Mouse (Mus musculus): ENCODE measurements around the gene Otos.

Gene Otos

DNA sequence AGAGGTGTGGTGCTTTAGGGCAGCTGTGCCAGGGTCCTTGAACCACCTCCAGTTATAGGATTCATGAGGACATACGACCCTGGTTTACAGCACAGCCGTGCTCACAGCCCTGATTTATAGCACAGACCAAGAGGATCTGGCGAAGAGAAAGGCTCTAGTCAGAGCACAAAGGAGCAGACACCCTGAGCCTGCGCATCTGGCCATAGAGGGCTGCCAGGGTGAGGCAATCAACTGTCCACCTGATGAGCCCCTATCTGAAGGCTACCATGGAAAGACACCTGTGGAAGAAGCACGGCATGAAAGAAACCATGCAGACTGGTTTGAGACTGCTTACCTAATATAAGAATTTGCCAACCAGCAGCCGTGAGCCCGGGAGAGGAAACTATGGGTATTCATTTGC lies 2.0 kb downstream of the Otos start:
- no peak for DNase-seq (ENCODE audit: low read depth)

DNA sequence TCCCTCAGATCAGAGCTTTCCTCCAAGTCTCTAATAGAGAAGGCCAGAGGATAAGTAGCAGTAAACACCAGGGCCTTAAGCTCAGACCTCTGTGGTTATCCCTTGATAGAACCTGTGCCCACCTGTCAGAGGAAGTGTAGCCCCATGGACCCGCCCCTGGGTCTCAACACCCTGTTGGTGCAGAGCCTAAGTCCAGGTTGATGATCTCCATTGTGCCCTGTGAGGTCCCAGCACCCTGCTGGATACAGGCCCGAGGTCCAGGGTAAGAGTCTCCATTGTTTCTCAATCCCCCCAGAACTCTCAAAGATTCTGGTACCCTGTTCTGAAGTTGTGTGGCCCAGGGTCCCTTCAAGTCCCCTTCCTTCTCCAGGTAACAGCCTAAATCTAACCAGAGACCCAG lies 2.5 kb downstream of the Otos start:
- no peak for DNase-seq (ENCODE audit: low read depth)

DNA sequence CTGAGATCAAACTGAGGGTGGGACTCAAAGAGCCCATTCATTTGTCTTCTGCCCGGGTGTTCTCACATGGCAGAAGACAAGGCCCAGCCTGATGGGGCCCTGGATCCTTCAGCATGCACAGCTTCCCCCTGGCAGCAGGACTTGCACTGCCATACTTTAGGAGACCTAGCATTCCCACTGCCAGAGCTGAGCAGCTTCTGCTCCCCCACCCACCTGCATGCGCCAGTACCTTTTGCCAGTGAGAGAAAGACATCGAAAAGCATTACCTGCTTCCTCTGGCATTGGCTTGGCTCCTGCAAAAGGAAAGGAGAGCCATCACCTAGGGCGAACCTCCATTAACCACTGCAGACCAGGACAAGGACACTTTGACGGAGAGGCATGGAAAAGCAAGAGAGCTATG lies 3.7 kb downstream of the Otos start:
- DNase-seq (ENCODE audit: low read depth): no peak

GRCm38 (mm10) chr1:92643691-92644090 lies 5.0 kb downstream of the Otos start:
- no peak for DNase-seq (ENCODE audit: low read depth)

- peak; percentile 77 for DNase-seq (ENCODE audit: low read depth)
Measured at GRCm38 (mm10) chr1:92641514-92642272, 6.9 kb downstream of the Otos start, which contains the start of gene Cops9. Cops9 (minus strand) TSS chr1:92641985.

DNA sequence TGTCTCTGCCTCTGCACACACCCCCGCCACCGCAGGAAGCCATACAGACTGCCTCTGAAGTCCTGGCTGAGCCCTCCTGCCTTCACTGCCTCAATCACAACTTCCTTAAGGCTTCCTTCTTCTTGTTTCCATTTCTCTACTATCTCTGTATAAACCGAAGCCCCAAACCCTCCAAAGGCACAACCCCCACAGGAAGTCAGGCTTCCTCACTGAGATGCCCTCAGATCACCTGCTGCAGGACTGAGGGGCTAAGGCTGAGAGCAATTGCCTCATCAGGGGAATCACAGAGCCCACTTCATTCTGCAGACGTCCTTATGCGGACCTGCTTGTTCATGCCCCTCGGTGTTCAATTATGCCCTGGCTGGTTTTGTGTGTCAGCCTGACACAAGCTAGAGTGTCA lies 8.2 kb downstream of the Otos start:
- DNase-seq (ENCODE audit: low read depth): no peak

- DNase-seq (ENCODE audit: low read depth): no peak
Measured at GRCm38 (mm10) chr1:92638736-92639135, 9.9 kb downstream of the Otos start.

DNA sequence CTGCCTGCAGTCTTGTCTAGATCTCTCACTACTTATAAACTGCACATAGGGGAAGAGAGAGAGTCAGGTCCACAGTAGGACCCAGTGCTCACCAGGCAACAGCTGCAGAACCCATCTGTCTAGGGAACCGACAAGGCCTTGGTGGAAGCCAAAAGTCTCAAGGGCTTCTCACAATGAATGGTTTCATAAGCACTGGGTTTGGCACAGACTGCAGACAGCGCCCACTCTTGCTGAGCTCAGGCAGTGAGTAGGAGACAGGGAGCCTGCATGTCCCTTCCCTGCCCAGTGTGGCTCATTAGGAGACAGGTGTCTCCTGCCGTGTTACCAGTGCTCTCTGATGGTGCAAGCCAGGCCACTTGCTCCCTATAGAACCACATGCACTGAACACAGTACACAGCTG lies 10.5 kb downstream of the Otos start:
- DNase-seq (ENCODE audit: low read depth): no peak

DNA sequence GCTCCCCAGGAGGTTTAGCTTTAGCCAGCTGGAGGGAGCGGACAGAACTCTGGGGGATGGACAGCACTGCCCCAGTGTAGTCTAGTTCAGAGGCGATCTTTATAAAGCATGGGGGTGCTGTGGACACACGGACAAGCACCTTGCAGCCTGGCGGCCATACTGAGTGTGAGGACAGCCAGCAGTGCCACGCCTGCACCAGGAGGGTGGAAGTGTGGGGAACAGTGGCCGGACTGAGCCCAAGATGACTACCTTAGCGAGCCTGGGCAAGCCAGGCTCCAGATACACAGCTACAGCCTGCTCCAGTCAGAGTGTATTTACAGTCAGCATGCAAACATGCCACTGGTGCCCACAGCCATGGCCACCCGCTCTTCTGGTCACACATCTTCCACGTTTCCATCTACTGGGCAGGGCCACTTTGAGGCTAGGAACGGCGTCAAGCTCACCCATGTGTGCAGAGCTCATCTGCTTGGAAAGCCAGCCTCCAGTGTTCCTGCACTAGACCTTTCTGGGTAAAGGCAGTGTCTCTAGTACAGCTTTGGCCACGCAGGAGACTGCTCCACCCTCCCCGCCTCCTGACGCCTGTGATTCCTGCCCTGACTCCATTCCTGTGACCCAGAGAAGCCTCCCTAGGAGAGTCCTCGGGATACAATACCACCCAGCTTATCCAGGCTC lies 11.0 kb downstream of the Otos start:
- DNase-seq (ENCODE audit: low read depth): no peak

DNA sequence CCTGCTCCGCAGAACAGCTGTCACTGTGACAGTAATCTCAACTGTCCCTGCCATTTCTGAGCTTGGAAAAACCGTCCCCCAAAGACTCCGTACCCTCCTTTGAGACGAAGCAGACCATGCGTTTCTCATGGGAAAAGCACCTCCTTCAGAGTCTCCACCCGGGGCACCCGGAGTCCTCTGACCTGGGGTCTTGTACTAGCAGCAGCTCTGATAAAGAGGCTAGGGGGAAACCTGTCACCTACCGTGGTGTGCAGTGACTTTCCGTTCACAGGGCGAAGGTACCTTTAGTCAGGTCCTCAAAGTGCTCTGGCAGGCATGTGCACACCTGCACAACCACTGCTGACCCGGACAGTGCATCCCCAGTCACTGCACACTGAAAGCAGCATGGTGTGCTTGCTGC lies 12.0 kb downstream of the Otos start:
- DNase-seq (ENCODE audit: low read depth): no peak

- no peak for DNase-seq (ENCODE audit: low read depth)
Measured at GRCm38 (mm10) chr1:92636015-92636414, 12.6 kb downstream of the Otos start.

DNA sequence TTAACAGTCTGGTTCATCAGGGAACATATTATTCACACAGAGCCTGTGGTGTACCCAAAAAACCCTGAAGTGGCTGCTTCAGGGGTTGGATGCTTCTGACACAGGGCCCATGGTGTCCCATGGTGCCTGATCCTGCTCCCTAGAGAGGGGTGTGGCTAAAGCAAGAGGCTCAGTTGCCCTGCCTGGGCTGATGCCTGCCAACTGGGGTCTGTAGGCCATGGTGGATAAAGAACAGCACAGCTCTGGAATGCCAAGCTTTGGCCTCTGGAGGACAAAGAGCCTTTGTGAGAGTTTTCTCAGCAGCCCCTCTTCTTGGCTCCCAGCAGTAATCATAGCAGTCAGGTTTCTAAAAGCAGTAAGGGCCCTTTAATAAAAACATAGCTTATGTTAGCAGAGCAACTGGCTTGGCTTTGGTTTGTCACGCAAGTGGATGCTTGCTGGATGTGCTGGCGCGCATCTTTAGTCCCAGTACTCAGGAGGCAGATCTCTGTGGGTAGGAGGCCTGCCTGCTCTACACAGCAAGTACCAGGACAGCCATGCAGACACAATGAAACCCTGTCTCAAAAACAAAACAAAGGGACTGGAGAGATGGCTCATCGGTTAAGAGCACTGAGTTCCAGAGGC lies 13.6 kb downstream of the Otos start:
- no peak for DNase-seq (ENCODE audit: low read depth)

- DNase-seq (ENCODE audit: low read depth): no peak
Measured at GRCm38 (mm10) chr1:92634569-92634968, 14.1 kb downstream of the Otos start.

DNA sequence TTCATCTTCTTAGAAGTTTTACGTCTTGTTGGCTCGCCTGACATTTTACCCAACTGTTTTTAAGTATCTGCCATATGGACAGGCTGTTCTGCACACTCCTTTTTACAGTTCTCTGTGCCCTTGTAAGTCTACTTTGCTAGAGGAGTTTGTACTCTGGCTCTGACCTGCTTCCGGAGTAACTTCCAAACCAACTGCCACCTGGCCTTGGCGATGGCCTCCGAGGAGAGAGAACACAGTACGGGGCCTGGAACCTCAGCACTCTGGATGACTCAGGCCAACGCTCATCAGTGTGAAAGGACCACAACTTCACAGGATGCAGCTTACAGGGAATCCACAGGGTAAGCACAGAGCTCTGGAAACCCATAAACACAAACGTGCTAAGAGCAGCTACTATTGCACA lies 14.9 kb downstream of the Otos start:
- DNase-seq (ENCODE audit: low read depth): no peak

- DNase-seq (ENCODE audit: low read depth): no peak
Measured at GRCm38 (mm10) chr1:92632948-92633347, 15.7 kb downstream of the Otos start.

GRCm38 (mm10) chr1:92632196-92632595 lies 16.4 kb downstream of the Otos start:
- no peak for DNase-seq (ENCODE audit: low read depth)

DNA sequence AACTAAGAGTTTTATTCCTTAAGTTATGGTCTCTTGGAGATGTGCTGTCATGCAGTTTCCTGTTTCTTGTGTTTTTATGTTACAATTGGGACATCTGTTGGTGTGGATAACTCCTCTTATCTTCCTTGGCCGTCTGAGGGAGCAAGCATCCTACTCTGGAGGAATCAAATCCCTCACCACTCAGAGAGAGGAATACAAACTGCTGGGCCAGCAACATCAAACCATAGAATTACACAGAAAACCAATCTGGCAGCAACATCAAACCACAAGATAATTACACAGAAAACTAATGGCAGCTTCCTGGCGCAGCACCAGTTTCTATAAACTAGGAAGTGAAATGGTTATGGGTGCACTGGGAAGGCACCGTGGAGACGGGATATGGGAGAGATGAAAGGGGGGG lies 20.4 kb downstream of the Otos start:
- no peak for DNase-seq (ENCODE audit: low read depth)

GRCm38 (mm10) chr1:92618360-92618759 lies 30.3 kb downstream of the Otos start:
- no peak for DNase-seq (ENCODE audit: low read depth)

- no peak for DNase-seq (ENCODE audit: low read depth)
Measured at GRCm38 (mm10) chr1:92617488-92617887, 31.2 kb downstream of the Otos start, which contains the start of gene Olfr12. Olfr12 (plus strand) TSS chr1:92617788.

- no peak for DNase-seq (ENCODE audit: low read depth)
Measured at GRCm38 (mm10) chr1:92616046-92616445, 32.6 kb downstream of the Otos start.

DNA sequence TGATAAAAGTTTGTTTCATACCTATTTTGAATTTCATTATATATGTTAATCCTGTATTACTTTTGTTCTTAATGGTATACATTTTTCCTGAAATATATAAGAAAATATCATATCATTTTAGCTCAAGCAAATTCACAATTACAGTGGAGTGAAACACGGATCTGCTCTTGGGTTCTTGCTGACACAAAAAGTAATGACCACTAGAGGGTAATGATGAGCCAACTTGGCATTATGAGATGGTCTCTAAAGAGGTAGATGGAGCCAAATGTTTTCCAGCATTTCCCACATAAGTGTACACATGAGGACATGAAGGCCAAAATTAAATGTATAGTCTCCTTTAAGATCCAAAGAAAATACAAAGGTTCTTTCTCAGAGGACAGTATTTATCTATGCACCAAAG lies 34.1 kb downstream of the Otos start:
- DNase-seq (ENCODE audit: low read depth): no peak

DNA sequence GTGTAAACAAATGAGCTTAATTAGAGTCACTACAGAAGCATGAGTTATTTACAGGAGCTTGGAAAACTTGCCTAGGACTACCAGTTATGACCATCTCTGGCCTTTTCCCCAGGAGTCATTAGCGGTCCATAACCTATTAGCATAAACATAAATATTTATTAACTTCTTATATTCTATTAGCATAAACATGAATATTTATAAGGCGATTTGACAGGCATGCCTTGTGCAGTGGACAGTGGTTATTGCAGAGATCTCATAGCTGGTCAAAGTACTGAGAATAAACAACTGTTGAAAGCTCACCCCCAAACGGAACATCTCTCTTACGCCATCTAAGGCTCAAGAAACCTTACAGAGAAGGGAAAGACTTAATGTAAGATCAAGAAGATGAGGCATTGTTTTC lies 35.5 kb downstream of the Otos start:
- no peak for DNase-seq (ENCODE audit: low read depth)

DNA sequence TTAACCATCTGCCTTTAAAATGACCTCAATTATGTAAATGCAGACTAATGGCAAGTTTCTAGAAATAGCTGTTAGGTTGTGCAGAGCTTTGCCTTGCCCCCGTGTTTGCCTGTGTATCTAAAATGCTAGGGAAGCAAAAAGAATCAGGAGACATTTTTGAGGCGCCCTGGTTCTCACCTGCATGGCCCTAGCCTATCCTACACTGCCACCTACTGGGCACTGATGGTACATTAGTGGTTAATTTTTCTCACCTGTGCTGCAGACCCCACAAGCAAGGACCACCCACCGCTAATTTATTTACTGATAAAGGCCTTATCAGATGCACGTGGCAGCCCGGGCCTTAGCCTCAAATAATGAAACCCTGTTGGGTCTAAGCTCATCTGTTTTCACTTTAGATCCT lies 37.6 kb downstream of the Otos start:
- DNase-seq (ENCODE audit: low read depth): peak; percentile 10

Measured in c-Kit-positive CD71-positive TER-119-negative erythroid progenitor cells, embryonic 14.5 days (primary cell).